Mouse (Mus musculus) embryo, embryonic 10 days (tissue): Measurements from ENCODE around the gene Rpl32.
A peak's percentile ranks its signal among the peaks of the same experiment; 100 is the strongest.

Experiments used
- DNase-seq: peaks from one replicate; pipeline ENCODE4 v3.0.0-alpha.2; 2015; ENCODE audit warnings: low spot score

The Rpl32 gene

DNA sequence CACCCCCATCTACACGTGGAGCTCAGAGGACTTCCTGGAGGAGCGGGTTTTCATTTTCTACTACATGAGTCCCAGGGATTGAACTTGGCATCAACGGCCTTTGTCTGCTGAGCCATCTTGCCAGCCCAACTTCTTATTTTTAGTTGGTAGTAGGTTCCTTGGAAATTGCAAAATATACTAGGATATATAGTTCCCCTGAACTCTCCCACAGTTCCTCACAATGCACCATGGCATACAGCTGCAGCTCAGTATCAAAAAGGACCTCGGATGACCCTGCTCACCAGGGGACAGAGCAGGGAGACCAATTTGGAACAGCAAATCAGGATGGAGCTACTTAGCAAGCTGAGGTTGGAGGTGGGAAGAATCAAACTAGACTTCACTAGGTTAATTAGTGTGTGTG, 6.5 kb upstream of the Rpl32 start:
- no peak for DNase-seq

DNA sequence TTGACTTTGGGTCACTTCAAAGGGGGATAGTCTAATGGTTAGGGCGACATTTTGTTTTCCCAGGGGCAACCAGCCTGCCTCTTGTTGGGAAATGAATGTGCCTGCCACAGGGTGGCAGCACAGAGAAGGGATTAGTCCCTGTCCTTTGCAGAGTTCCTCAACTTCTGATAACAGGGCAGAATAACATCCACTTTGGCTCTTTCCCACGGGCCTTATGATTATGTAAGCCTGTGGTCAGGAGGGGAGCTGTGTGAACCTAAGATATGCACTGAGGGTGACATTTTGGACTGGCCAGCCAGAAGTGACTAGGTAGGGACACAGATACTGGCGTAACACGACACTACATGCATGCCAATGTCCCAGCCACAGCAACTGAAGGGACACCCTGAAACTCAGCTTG, 5.6 kb upstream of the Rpl32 start:
- DNase-seq, result peak; percentile 78

DNA sequence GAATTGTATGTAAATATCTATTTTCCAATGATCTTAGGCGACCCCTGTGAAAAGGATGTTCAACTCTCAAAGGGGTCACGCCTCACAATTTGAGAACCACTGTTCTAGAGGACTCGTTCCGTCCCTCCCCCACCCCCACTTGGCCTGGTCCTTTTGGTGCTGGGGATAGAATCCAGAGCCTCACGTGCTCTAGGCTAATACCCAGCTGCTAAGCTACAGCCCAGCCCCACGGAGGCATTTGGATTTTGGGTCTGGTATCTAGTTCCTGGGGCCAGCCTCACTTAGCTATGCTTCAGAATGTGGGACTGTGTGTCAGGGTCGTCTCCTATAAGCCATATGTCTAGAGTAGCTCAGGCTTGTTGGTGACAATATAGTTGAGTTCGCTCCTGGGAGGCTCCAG, 3.1 kb upstream of the Rpl32 start:
- DNase-seq, result no peak

DNA sequence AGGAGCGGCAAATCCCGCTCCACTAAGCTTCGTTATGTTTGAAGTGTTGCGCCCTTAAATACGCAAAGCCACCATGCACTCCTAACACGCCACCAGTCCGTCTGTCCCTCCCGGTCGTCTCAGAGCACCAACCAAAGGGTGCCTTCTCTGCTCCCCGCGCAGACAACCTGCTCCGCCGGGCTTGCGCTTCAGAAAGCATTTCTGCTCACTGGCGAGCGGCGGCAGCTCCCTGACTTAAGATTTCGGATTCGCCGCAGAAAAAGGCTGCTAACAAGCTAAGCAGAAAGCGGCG, 405 bp downstream of the Rpl32 start:
- peak; percentile 33 for DNase-seq

DNA sequence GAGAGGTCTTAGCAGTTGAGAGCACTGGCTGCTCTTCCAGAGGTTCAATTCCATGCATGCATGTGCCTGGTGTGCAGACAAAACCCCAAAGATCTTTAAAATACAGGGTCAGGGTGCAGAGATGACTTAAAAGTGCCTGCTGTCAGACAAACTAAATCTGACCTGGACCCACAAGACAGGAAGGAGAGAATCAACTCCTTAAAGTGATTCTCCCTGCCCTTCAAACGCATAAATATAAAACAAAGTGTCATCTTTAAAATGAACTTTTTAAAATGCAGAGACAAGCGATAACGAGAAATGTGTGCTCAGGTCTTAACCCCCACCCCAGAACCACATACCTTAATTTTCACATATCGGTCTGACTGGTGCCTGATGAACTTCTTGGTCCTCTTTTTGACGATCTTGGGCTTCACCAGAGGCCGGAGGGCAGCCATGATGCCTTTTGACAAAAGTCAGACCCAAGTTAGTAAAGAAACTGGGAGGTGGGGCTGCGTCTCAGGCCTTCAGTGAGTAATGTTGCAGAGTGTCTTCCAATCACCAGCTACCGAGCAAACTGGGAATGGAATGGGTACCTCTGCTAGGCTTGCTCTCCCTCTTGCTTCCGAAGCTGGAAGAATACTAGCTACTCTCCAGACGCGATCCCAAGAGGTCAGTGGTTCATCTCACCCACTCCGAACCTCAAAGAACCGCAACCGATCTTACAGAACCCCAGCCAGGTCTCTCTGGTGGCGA, 917 bp downstream of the Rpl32 start:
- DNase-seq, result peak; percentile 9

DNA sequence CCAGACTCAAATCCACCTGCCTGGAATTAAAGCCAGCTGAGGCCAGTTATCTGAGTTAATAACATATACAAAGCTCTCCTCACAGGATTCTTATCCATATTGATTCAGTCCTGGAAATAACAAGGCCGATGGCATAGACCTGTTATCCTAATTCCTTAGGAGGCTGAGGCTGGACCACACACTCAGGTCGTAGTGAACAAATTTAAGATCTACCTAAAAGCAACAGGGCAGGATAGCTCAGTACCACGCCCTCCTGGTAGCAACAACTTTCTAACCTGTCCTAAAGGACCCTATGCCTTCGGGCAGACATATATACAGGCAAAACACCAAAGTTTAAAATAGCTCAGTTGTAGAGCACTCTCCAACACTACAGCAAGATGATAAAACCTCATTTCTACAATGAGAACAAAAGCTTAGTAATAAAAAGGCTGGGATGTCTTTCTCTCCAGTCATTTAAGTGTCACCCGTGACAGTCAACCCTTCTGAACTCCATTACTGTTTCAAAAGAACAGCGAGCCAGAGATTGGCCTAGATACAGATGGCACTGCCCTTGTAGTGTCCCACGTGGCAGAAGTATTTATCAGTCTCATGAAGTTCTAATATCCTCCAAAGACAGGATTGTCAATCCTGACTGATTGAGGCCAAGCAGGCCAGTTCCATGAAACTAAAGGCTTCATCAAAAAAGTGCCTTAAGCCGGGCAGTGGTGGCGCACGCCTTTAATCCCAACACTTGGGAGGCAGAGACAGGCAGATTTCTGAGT, 3.9 kb downstream of the Rpl32 start:
- peak; percentile 42 for DNase-seq

DNA sequence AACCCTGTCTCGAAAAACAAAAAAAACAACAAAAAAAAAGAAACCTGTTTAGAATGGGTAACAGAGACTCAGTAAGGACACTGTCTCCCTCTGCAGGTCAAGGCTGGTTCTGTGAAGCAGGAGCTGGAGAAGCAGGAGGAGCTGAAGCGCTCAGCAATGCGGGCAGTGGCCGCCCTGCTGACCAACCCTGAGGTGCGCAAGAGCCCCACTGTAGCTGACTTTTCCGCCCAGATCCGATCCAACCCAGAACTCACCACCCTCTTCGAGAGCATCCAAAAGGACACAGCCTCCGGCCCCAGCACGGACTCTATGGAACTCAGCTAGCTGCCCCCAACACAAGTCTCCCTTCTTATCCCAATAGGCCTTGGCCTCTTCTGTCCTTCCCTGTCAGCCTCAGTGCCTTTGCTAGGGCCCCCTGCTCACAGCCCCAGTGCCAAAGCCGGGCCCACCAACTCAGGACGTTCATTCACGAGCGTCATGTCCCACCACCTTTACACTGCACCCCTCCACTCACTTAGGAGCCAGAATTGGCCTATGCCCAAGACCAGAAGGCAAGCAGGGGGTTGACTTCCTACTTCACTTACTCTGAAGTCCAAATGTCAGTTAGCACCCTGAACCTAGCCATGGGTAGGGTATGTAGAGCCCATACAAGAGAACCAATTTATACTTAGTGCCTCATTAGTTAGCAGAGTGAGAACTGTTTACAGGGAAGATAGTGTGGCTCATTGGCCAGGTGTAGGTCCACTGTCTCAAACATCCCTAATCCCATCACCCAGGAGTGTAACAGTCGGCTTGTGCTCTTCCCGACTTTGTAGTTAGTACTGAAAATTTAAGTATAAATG, 4.8 kb downstream of the Rpl32 start:
- peak; percentile 87 for DNase-seq

DNA sequence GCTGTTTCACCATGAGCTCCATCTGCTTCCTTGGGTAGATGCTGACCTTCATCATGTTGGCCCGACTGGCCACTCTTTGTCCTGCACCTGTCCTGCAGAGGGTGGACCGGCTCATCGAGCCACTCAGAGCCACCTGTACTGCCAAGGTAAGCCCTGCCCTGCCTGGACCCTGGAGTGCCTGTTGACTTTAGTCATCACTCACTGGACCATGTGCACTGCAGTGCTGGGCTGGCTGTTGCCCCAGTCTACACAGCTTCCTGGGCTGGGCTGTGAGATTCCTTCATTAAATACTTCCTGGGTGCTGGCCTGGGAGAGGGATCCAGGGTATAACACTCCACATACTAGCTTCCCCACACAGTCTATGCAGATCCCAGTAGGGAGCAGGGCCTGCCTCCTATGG, 6.7 kb downstream of the Rpl32 start:
- DNase-seq, result no peak

DNA sequence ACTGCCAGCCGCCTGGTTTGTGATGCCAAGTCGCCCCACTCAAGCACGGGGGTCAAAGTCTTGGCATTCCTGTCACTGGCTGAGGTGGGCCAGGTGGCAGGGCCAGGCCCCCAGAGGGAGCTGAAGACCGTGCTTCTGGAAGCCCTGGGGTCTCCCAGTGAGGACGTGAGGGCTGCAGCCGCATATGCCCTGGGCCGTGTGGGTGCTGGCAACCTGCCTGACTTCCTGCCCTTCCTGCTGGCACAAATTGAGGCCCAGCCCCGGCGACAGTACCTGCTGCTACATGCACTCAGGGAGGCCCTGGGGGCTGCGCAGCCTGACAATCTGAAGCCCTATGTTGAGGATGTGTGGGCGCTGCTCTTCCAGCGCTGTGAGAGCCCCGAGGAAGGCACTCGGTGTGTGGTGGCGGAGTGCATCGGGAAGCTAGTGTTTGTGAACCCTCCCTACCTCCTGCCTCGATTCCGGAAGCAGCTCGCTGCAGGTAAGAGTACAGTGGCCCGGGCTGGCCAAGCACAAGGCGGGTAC, 15.8 kb downstream of the Rpl32 start:
- DNase-seq, result no peak

DNA sequence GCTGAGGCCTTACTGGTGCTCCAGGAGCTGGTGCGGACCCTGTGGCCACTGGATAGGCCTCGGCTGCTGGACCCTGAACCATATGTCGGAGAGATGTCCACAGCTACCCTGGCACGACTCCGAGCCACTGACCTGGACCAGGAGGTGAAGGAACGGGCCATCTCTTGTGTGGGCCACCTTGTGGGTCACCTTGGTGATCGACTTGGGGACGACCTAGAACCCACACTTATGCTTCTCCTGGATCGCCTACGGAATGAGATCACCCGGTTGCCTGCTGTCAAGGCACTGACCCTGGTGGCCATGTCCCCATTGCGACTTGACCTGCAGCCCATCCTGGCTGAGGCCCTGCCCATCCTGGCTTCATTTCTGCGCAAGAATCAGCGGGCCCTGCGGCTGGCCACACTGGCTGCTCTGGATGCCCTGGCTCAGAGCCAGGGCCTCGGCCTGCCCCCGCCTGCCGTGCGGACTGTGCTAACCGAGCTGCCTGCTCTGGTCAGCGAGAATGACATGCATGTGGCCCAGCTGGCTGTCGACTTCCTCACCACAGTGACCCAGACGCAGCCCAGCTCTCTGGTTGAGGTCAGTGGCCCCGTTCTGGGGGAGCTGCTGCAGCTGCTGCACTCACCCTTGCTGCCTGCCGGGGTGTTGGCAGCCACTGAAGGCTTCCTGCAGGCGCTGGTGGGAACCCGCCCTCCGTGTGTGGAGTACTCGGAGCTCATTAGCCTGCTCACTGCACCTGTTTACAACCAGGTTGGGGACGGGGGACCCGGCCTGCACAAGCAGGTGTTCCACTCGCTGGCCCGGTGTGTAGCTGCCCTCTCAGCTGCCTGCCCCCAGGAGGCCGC, 16.5 kb downstream of the Rpl32 start:
- DNase-seq, result no peak

DNA sequence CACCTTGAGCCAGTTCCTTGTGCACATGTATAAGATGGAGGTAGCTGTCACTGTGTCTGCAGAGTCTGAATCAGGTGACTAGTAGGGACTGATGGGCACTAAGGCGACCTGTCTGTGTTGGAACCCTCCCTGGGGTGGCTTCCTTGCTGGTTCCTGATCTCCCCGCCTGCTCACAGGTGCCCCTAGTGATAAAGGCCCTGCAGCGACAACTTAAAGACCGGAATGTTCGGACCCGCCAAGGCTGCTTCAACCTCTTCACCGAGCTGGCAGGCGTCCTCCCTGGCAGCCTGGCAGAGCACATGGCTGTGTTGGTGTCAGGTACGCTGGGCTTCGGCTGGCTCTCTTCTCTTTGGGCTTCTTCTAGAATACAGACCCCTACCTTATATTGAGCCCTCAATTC, 17.5 kb downstream of the Rpl32 start:
- DNase-seq, result no peak

DNA sequence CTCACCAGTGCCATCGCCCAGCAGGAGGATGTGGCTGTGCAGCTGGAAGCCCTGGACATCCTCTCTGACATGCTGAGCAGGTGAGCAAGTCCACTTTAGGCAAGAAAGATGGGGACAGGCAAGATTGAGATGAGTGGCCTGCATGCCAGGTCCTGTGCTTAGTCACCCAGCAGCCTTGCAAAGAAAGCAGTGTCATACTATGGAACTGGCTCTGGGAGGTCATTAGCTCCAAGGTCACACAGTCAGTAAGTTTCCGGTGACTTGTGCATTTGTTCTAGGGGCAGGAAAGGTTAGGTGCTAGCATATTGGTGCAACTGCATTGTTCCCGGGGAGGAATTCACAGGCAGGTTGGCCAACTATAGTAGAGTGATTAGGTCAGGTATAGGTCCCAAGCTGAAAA, 25.8 kb downstream of the Rpl32 start:
- DNase-seq, result no peak

DNA sequence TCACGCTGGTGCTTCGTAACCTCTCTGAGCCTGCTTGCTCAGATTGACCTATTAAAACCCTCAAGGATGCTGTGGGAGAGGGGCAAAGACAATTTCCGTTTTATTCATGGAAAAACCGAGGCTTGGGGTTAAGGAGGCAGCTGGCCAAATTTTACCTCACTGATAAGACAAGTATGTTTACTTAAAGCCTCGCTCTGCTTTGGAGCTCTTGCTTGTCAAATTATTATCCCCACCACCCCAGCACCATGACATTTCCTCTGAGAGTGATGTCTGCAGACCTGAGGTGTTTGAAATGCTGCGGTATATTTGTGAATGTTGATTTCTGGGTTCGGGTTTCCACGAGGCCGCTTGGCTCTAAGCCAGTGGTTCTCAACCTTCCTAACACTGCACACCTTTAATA, 32.2 kb downstream of the Rpl32 start:
- no peak for DNase-seq

DNA sequence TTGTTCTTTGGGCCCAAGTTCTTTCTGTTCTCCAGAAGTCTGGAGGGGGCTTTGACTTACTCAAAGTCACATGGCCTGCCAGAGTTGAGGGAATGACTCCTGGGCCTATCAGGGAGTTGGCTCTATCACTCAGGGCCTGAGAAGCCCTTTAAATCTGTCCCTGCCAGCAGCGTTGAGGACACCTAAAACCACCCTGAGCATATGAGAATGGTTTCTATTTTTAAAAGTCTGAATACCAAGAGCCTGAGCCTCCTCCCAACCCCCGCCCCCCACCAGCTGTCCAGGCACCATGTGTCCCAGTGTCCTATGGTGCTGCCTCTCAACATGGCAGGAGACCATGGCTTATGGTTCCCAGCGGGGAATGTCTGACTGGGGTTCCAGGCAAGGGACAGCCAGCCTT, 32.7 kb downstream of the Rpl32 start:
- DNase-seq, result no peak

DNA sequence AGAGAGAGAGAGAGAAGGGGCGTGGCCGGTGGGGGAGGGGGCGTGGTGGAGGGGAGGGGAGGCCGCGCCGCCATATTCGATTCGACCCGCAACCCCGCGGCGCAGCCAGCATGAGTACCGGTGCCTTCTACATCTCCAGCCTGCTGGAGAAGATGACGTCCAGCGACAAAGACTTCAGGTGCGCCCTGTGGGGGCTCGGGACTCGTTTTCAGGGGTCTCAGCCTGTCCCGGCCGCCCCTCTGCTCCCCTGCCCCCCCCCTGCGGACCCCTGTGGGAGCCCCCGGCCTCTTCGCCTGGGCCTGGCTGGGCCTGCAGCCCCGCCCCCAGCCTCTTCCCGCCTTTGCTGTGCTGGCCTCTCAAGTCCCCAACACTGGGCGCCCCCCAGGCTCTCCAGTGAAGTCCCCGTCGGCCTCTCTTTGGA, 34.0 kb downstream of the Rpl32 start, which contains the start of gene Cand2:
TSS of gene Cand2 (plus strand) at position 38 of the 421 bp plus-strand sequence.
- peak; percentile 82 for DNase-seq

DNA sequence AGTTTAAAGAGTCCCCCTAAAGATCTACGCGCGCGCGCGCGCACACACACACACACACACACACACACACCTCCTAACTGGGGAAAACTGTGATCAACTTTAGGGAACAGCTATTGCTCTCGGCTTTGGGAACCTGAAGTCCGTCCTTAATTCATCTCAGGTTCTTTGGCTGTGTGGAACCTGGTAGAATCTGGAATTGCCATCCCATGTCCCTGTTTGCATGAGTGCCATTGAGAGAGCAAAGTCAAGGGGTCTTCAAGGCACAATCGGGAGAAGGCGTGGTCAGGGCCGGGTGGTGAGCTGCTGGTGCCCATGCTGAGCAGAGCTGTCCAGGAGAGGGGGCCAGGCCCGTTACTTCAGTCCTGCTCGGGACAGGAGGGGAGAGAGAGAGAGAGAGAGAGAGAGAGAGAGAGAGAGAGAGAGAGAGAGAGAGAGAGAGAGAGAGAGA, 34.6 kb downstream of the Rpl32 start:
- DNase-seq, result peak; percentile 92

DNA sequence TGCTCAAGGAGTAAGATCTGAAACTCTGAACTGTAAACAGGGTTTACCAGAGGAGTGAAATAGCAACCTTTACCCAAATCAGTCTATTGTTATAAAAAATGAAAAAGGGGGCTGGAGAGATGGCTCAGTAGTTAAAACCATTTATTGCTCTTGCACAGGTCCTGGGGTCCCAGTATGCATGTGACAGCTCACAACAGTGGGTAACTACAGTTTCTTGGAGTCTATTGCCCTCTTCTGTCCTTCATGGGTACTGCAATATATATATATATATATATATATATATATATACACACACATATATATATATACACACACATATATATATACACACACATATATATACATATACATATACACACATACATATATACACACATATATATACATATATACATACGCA, 35.9 kb downstream of the Rpl32 start:
- no peak for DNase-seq

DNA sequence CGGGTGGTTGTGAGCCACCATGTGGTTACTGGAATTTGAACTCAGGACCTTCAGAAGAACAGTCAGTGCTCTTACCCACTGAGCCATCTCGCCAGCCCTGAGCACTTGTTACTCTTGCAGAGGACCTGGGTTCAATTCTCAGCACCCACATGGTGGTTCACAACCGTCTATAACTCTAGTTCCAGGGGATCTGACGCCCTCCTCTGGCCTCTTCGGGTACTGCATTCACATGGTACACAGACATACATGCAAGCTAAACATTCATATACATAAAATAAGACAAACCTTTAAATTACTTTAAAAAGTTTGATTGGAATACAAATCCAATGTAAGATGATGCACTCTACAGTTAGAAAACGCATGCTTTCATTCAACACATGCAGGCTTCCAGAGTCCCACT, 36.3 kb downstream of the Rpl32 start:
- no peak for DNase-seq

DNA sequence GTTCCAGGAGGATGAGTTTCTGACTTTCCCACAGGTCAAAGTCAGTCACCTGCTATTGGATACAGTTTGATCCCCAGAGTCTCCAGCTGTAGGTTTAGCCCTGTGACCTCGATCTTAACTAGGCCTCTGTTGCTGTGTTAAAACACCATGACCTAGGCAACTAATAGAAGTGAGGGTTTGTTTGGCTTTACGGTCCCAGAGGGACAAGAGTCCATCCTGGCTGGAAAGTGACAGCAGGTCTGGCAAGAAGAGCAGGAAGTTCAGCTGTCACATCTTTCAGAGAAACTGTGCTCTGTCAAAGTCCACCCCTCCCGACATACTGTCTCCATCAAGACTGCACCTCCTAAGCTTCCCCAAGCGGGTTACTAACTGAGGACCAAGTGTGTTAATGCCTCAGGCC, 37.7 kb downstream of the Rpl32 start:
- DNase-seq, result no peak

DNA sequence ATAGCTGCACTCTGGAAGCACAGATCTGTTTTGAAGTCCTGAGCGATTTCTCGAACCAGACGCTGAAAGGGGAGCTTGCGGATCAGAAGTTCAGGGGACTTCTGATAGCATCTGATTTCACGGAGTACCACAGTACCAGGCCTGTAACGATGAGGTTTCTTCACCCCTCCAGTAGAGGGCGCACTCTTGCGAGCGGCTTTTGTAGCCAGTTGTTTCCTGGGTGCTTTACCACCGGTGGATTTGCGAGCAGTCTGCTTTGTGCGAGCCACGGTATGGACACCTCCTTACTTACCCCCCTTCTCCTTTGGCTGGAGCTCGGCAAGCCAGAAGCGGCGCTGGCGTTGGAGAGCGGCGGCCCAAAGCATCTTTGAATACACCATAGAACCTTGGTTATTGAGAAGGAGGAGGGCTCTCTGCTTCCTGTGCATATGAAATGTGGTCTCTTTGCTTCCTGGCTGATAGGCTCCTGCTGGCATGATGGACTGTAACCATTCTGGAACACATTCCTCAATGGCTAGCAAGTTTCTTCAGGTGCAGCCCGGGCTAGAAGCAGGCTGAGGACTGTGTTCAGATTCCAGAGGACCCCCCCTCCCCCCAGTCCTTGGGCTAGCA, 38.4 kb downstream of the Rpl32 start:
- DNase-seq, result no peak

DNA sequence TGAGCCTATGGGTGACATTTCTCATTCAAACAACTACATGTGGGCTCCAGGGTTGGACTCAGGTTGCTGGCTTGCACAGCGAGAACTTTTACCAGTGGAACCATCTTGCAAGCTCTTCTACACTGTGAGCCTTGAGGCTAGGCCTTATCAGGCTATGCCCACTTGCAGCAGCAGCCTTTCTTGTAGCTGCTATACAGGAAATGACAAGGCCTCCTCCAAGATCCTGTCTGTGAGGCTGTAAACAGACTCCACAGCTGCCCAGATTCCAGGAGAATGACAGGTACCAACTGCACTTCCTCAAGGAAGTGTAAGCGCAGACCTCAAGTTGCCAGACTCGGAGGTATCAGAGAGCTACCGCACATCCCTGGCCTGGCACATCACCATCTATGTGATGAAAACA, 40.3 kb downstream of the Rpl32 start:
- peak; percentile 16 for DNase-seq
